Mouse (Mus musculus): ENCODE data around the gene Disp2.

- TF ChIP-seq POLR2A (IDR thresholded peaks at IDR 0.05; ENCODE audit: insufficient read depth, low read depth, low read length) (no peak), CTCF (IDR thresholded peaks at IDR 0.05; ENCODE audit: insufficient read depth, low read depth, low read length) (no peak)
These were observed 4.1 kb downstream of the Disp2 start for GRCm38 (mm10) chr2:118783663-118784062.
